Mouse (Mus musculus): ENCODE data around the gene Fam205c. TPM values are rescaled to one million over a fixed set of nuclear protein-coding genes. Genes with fewer than 3 reads are reported as not detected.

Fam205c gene
- polyA plus RNA-seq, 1 experiment from 2014 or later: 0.31 TPM

DNA sequence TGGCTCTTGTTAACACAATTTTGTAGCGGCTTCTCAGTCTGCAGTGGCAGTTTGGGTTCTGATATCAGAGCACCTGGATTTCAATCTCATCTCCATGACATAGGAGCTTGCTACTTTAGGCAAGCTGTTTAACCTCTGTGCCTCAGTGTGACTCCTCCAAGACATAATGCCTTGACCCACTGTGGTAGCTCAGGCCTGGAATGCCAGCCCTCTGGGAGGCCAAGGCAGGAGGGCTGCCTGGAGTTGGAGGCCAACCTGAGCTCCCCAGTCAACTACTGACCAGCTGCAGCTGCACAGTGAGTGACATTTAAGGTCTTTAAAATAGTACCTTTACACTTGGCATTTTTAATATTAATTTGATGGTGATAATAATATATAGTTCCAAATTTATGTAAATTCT is 41.9 kb upstream of the Fam205c start:
- 85% methylated on average over 1 of the region's 1 CpGs for WGBS
- Histone ChIP-seq H3K4me2 (ENCODE audit: low read length) (peak overlapping the region; percentile 87), H3K9ac (ENCODE audit: low read length) (no peak overlapping the region), H3K4me1 (ENCODE audit: control insufficient read depth in 2 of 2, insufficient read depth in 2 of 2, low read length in 2 of 2) (no peaks in the 10 kb centered on the region), H3K4me3 (ENCODE audit: control insufficient read depth in 1 of 2, insufficient read depth in 1 of 2, low read depth in 1 of 2, low read length in 2 of 2) (no peak overlapping the region), H3K9me3 (ENCODE audit: control insufficient read depth, low read length) (no peaks in the 10 kb centered on the region), H3K27me3 (ENCODE audit: control insufficient read depth, insufficient read depth, low read length) (peaks cover 47% of the 10 kb centered on the region), H3K27ac (replicated peaks in 1 of 2; ENCODE audit: control insufficient read depth in 1 of 2, insufficient read depth in 1 of 2, low read depth in 2 of 2, low read length in 2 of 2) (no peak overlapping the region), H3K36me3 (ENCODE audit: control insufficient read depth, insufficient read depth, low read length) (no peaks in the 10 kb centered on the region)
- no peak for ATAC-seq (ENCODE audit: insufficient number of reproducible peaks, insufficient read depth, low FRiP score, low read depth)

- WGBS: 80% methylated on average over 12 of the region's 12 CpGs
- Histone ChIP-seq H3K27ac (replicated peaks in 1 of 2; ENCODE audit: control insufficient read depth in 1 of 2, insufficient read depth in 1 of 2, low read depth in 2 of 2, low read length in 2 of 2) (no peak overlapping the region), H3K4me2 (ENCODE audit: low read length) (no peak overlapping the region), H3K9ac (ENCODE audit: low read length) (no peak overlapping the region), H3K27me3 (ENCODE audit: control insufficient read depth, insufficient read depth, low read length) (peaks cover 50% of the 10 kb centered on the region), H3K9me3 (ENCODE audit: control insufficient read depth, low read length) (no peaks in the 10 kb centered on the region), H3K36me3 (ENCODE audit: control insufficient read depth, insufficient read depth, low read length) (no peaks in the 10 kb centered on the region), H3K4me3 (ENCODE audit: control insufficient read depth in 1 of 2, insufficient read depth in 1 of 2, low read depth in 1 of 2, low read length in 2 of 2) (no peak overlapping the region), H3K4me1 (ENCODE audit: control insufficient read depth in 2 of 2, insufficient read depth in 2 of 2, low read length in 2 of 2) (no peaks in the 10 kb centered on the region)
- no peak for ATAC-seq (ENCODE audit: insufficient number of reproducible peaks, insufficient read depth, low FRiP score, low read depth)
Measured at GRCm38 (mm10) chr4:42915311-42915710, 41.3 kb upstream of the Fam205c start.

- H3K27me3 ChIP-seq (ENCODE audit: control insufficient read depth, insufficient read depth, low read length): peaks cover 45% of the 10 kb centered on the region
- no peak overlapping the region for H3K4me2 ChIP-seq (ENCODE audit: low read length)
- H3K4me1 ChIP-seq (ENCODE audit: control insufficient read depth in 2 of 2, insufficient read depth in 2 of 2, low read length in 2 of 2): no peaks in the 10 kb centered on the region
- no peaks in the 10 kb centered on the region for H3K36me3 ChIP-seq (ENCODE audit: control insufficient read depth, insufficient read depth, low read length)
- 38% methylated on average over 10 of the region's 10 CpGs for WGBS
- H3K27ac ChIP-seq (replicated peaks in 1 of 2; ENCODE audit: control insufficient read depth in 1 of 2, insufficient read depth in 1 of 2, low read depth in 2 of 2, low read length in 2 of 2): no peak overlapping the region
- ATAC-seq (ENCODE audit: insufficient number of reproducible peaks, insufficient read depth, low FRiP score, low read depth): no peak
- no peak overlapping the region for H3K9ac ChIP-seq (ENCODE audit: low read length)
- H3K4me3 ChIP-seq (ENCODE audit: control insufficient read depth in 1 of 2, insufficient read depth in 1 of 2, low read depth in 1 of 2, low read length in 2 of 2): no peak overlapping the region
- no peaks in the 10 kb centered on the region for H3K9me3 ChIP-seq (ENCODE audit: control insufficient read depth, low read length)
Measured at GRCm38 (mm10) chr4:42913391-42913790, 39.4 kb upstream of the Fam205c start.

DNA sequence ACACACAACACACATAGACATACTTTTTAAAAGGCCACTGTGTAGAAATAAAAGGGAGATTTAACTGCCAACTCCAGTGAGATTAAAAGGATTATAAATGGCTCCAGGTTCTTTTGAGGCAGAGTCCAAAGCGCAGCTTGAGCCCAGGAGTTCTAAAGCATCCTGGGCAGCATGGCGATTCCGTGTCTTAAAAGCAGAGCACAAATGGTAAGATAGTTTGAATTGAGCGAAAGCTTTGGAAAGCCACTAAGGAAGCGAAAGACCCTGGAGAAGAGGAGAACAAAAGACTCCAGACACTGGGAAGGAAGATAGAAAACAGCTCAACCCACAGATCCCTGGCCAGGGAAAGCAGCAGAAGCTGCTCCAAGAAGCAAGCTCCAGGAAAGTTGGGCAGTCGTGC is 30.9 kb upstream of the Fam205c start:
- no peaks in the 10 kb centered on the region for H3K9me3 ChIP-seq (ENCODE audit: control insufficient read depth, low read length)

DNA sequence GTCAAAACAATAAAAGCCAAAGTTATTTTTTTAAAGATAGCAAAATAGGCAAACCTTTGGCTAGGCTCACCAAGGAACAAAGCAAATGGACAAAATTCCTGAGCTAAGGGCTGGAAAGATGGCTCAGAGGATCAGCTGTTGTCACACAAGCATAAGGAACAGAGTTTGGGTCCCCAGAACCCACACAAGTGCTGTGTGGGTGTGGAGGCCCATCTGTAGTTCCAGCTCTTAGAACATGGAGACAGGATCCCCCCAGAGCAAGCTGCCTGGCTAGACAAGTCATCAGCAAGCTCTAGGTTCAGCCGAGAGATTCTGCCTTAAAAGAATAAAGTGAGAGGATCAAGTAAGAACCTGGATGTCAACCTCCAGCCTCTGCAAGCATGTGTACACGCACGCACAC is 30.5 kb upstream of the Fam205c start:
- Histone ChIP-seq H3K4me2 (ENCODE audit: low read length) (no peak overlapping the region), H3K9ac (ENCODE audit: low read length) (no peak overlapping the region), H3K27me3 (ENCODE audit: control insufficient read depth, insufficient read depth, low read length) (peaks cover 9% of the 10 kb centered on the region; the same call in 1 of the 2 replicates), H3K4me3 (ENCODE audit: control insufficient read depth in 1 of 2, insufficient read depth in 1 of 2, low read depth in 1 of 2, low read length in 2 of 2) (no peak overlapping the region), H3K36me3 (ENCODE audit: control insufficient read depth, insufficient read depth, low read length) (no peaks in the 10 kb centered on the region), H3K9me3 (ENCODE audit: control insufficient read depth, low read length) (no peaks in the 10 kb centered on the region), H3K27ac (replicated peaks in 1 of 2; ENCODE audit: control insufficient read depth in 1 of 2, insufficient read depth in 1 of 2, low read depth in 2 of 2, low read length in 2 of 2) (no peak overlapping the region), H3K4me1 (ENCODE audit: control insufficient read depth in 2 of 2, insufficient read depth in 2 of 2, low read length in 2 of 2) (no peaks in the 10 kb centered on the region)
- ATAC-seq (ENCODE audit: insufficient number of reproducible peaks, insufficient read depth, low FRiP score, low read depth): no peak
- WGBS: 78% methylated on average over 3 of the region's 3 CpGs

More for the DNA sequence above, 30.9 kb upstream of the Fam205c start:
- ATAC-seq (ENCODE audit: insufficient number of reproducible peaks, insufficient read depth, low FRiP score, low read depth): no peak
- Histone ChIP-seq H3K4me1 (ENCODE audit: control insufficient read depth in 2 of 2, insufficient read depth in 2 of 2, low read length in 2 of 2) (no peaks in the 10 kb centered on the region), H3K36me3 (ENCODE audit: control insufficient read depth, insufficient read depth, low read length) (no peaks in the 10 kb centered on the region), H3K4me2 (ENCODE audit: low read length) (no peak overlapping the region), H3K4me3 (ENCODE audit: control insufficient read depth in 1 of 2, insufficient read depth in 1 of 2, low read depth in 1 of 2, low read length in 2 of 2) (no peak overlapping the region), H3K27me3 (ENCODE audit: control insufficient read depth, insufficient read depth, low read length) (peaks cover 9% of the 10 kb centered on the region; the same call in 1 of the 2 replicates), H3K27ac (replicated peaks in 1 of 2; ENCODE audit: control insufficient read depth in 1 of 2, insufficient read depth in 1 of 2, low read depth in 2 of 2, low read length in 2 of 2) (no peak overlapping the region), H3K9ac (ENCODE audit: low read length) (no peak overlapping the region)
- 77% methylated on average over 6 of the region's 6 CpGs for WGBS

GRCm38 (mm10) chr4:42903942-42904341 is 29.9 kb upstream of the Fam205c start:
- H3K4me3 ChIP-seq (ENCODE audit: control insufficient read depth in 1 of 2, insufficient read depth in 1 of 2, low read depth in 1 of 2, low read length in 2 of 2): no peak overlapping the region
- H3K27ac ChIP-seq (replicated peaks in 1 of 2; ENCODE audit: control insufficient read depth in 1 of 2, insufficient read depth in 1 of 2, low read depth in 2 of 2, low read length in 2 of 2): no peak overlapping the region
- no peak overlapping the region for H3K9ac ChIP-seq (ENCODE audit: low read length)
- ATAC-seq (ENCODE audit: insufficient number of reproducible peaks, insufficient read depth, low FRiP score, low read depth): no peak
- 0 out of 2 replicates have a peak, but pooled peaks cover 9% of the 10 kb centered on the region for H3K27me3 ChIP-seq (ENCODE audit: control insufficient read depth, insufficient read depth, low read length)
- no peaks in the 10 kb centered on the region for H3K4me1 ChIP-seq (ENCODE audit: control insufficient read depth in 2 of 2, insufficient read depth in 2 of 2, low read length in 2 of 2)
- WGBS: 79% methylated on average over 1 of the region's 1 CpGs
- H3K9me3 ChIP-seq (ENCODE audit: control insufficient read depth, low read length): no peaks in the 10 kb centered on the region
- H3K4me2 ChIP-seq (ENCODE audit: low read length): no peak overlapping the region
- H3K36me3 ChIP-seq (ENCODE audit: control insufficient read depth, insufficient read depth, low read length): no peaks in the 10 kb centered on the region

DNA sequence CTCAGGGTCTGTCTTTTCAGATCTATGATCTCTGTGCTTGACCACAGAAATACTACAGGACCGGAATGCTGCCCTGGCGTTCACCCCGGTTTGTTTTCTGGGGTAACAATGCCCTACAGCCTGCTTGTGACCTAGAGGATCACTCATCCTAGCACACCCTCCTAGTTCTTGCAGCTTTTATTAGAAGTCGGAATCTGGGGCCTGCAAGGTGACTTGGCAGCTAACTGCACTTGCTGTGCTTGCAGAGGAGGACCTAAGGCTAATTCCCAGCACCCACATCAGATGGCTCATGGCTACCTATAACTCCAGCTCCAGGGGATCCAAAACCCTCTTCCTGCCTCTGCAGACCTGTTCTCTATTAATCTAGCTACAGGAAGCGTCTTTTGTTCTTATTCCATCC is 28.7 kb upstream of the Fam205c start:
- no peak overlapping the region for H3K27ac ChIP-seq (replicated peaks in 1 of 2; ENCODE audit: control insufficient read depth in 1 of 2, insufficient read depth in 1 of 2, low read depth in 2 of 2, low read length in 2 of 2)
- 85% methylated on average over 5 of the region's 5 CpGs for WGBS
- no peak for ATAC-seq (ENCODE audit: insufficient number of reproducible peaks, insufficient read depth, low FRiP score, low read depth)
- H3K4me2 ChIP-seq (ENCODE audit: low read length): no peak overlapping the region
- no peaks in the 10 kb centered on the region for H3K4me1 ChIP-seq (ENCODE audit: control insufficient read depth in 2 of 2, insufficient read depth in 2 of 2, low read length in 2 of 2)
- H3K27me3 ChIP-seq (ENCODE audit: control insufficient read depth, insufficient read depth, low read length): 0 out of 2 replicates have a peak, but pooled peaks cover 9% of the 10 kb centered on the region
- H3K4me3 ChIP-seq (ENCODE audit: control insufficient read depth in 1 of 2, insufficient read depth in 1 of 2, low read depth in 1 of 2, low read length in 2 of 2): no peak overlapping the region
- no peaks in the 10 kb centered on the region for H3K36me3 ChIP-seq (ENCODE audit: control insufficient read depth, insufficient read depth, low read length)
- no peaks in the 10 kb centered on the region for H3K9me3 ChIP-seq (ENCODE audit: control insufficient read depth, low read length)
- no peak overlapping the region for H3K9ac ChIP-seq (ENCODE audit: low read length)

DNA sequence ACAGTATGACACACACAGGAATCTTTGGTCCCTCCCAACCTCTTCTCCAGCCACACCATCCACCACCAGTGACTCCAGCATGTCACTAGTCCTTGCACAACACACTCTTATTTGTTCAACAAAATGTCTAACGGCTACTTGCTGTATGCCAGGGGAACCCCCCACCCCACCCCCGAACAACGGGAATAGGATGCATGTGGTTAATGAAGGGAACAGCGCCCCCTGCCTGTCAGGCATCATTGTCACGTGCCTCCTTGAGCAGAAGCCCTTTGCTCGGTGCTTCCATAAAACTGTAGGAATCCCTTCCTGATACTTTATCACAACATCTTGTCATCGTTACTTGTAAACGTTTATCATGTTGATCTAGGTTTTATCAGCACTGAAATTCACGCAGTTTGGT is 28.1 kb upstream of the Fam205c start:
- Histone ChIP-seq H3K27ac (replicated peaks in 1 of 2; ENCODE audit: control insufficient read depth in 1 of 2, insufficient read depth in 1 of 2, low read depth in 2 of 2, low read length in 2 of 2) (no peak overlapping the region), H3K4me2 (ENCODE audit: low read length) (no peak overlapping the region), H3K9ac (ENCODE audit: low read length) (no peak overlapping the region), H3K4me1 (ENCODE audit: control insufficient read depth in 2 of 2, insufficient read depth in 2 of 2, low read length in 2 of 2) (no peaks in the 10 kb centered on the region), H3K36me3 (ENCODE audit: control insufficient read depth, insufficient read depth, low read length) (no peaks in the 10 kb centered on the region), H3K9me3 (ENCODE audit: control insufficient read depth, low read length) (no peaks in the 10 kb centered on the region), H3K27me3 (ENCODE audit: control insufficient read depth, insufficient read depth, low read length) (0 out of 2 replicates have a peak, but pooled peaks cover 9% of the 10 kb centered on the region), H3K4me3 (ENCODE audit: control insufficient read depth in 1 of 2, insufficient read depth in 1 of 2, low read depth in 1 of 2, low read length in 2 of 2) (no peak overlapping the region)
- no peak for ATAC-seq (ENCODE audit: insufficient number of reproducible peaks, insufficient read depth, low FRiP score, low read depth)
- WGBS: 49% methylated on average over 9 of the region's 9 CpGs
